Mouse (Mus musculus): ENCODE results near the gene Siae. TPM values are rescaled to one million over a fixed set of nuclear protein-coding genes. Genes with fewer than 3 reads are reported as not detected.

Siae gene
- total RNA-seq, 2 experiments from 2014 or later = 11.3 to 16.8 TPM

DNA sequence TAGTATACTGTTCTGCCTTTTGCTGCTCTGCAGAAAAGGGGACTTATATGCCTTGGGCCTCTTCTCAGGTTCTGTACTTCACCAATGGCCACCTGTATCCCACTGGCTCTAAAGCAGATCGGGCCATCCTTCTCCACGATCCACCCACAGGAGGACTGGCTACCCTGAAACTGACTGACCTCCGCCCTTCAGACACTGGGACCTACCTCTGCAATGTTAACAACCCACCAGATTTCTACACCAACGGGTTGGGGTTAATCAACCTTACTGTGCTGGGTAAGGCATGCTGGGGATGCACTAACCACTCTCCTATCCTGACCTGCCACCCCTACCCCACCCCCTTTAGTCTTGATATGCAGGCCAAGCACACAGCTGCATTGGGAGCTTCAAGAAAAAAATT is 15.3 kb upstream of the Siae start:
- no peak for ATAC-seq (replicated peaks; ENCODE audit: low FRiP score, low TSS enrichment, poor library complexity, severe bottlenecking)

DNA sequence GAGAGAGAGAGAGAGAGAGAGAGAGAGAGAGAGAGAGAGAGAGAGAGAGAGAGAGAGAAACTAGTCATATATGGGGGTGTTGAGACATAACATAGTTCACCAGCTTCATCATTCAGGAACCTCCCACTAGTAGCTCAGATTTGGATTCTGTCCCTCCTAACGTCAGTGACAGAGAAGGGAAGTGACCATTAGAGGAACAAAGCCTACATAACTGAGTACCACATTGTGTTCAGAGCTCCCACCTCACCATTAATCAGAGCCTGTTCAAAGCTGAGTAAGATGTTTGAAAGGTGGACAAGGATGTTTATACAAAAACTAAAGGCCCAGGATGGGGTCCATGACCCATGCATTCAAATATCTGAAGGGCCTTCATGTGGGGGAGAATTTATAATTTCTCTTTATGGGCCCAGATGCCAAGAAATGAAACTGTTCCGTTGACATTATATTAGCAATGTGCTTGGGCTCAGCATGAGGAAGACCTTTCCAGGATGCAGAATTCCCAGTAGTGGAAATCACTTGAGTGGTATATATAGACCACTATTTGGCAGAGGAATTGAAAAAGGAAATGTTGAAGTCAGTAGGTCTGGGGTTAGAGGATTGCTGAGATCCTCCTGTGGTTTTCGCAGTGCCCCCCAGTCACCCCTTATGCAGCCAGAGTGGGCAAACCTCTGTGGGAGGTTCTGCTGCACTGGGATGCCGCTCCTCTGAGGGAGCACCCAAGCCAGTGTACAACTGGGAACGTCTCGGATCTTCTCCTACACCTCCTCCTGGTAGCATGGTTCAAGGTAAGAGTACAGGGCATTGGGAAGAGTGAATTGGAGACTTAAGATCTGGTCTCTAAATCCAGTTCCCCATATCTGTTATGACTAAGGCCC is 14.6 kb upstream of the Siae start:
- ATAC-seq (replicated peaks; ENCODE audit: low FRiP score, low TSS enrichment, poor library complexity, severe bottlenecking) = no peak

DNA sequence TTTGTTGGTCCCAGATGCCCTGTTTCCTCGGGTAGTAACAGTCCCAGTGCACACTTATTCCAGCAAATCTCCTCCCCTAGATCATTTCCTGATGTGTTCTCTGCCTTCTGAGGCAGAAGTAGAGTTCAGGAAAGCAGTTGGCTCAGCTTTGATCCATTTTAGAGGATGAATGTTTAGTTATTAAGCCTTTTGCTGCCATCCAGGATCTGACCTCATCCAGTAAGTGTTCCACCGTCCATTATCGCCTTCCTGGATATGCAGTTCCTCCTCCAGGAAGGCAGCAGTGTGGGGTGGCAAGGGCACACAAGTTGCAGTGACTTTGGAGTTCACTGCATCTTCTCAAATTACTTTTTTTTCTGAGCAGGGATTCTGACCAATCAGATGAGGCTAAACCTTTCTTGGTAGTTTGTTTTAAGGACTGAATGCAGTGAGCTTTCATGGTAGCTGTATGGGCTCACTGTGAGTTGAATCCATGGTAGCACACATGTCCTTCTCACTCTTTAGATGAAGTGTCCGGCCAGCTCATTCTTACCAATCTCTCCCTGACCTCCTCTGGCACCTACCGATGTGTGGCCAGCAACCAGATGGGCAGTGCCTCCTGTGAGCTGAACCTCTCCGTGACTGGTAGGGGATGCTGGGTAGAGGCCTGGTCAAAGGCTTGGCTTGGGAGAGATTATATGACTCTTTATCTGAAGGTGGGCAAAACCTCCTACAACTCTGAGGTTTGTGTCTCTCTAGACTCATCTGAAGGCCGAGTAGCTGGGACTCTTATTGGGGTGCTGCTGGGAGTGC is 13.5 kb upstream of the Siae start:
- no peak for ATAC-seq (replicated peaks; ENCODE audit: low FRiP score, low TSS enrichment, poor library complexity, severe bottlenecking)

DNA sequence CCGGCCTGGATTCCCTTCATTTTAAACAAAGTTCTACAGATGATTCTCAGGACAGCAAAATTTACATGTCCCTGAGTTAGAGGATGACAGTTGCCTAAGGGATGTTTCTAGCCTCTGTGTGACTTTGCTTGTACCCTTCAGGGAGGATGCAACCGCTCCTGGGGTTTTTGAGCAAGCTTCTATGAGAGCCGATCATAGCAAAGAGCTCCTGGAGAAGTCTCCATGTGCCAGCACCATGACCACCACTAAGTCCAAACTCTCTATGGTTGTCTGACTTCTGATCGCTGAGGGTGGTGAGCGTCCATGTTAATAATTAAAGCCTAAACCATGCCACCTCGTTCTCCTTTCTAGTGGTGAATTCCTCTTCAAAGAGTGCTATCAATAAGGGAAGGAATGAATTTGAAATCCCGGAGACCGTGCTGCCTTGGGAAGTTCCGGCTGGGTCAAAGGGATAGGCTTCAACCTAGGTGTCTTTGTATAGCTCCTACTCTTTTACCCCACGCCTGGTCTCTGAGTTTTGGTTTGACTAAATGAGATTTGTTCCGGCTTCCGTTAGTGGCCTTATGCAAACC is 11.5 kb upstream of the Siae start:
- ATAC-seq (replicated peaks; ENCODE audit: low FRiP score, low TSS enrichment, poor library complexity, severe bottlenecking) = no peak

DNA sequence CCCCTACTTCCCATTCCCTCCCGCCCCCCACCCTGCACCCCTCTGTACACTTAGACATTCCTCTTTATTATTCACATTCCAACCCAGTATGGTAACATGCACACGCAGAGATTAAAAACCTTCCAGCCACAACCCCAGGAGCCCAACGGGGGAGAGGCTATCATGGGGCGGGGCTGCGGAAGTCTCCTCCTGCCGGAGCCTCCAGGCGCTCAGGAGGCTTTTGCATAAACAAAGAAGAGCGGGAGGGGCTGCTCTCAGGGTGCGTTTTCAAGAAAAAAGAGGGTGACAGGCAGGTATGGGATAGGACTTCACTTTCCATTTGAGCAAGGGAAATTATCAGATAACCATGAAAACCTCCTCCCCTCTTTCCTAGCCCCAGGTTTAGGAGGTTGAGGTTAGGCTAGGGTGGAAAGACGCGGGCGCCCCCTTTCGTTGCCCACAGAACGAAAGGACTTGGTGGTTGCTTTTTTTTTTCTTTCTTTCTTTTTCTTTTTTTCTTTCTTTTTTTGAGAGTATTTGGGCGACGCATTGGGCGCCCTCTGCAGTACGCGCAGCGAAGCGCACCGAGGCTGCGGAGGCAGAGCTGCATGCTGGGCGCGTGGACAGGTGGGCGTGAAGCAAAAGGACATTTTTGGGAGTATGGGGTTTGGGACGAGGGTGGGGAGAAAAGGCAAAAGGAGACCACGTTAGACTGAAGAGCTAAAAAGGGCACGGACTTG is 10.9 kb upstream of the Siae start:
- peak; percentile 87 for ATAC-seq (replicated peaks; ENCODE audit: low FRiP score, low TSS enrichment, poor library complexity, severe bottlenecking)

DNA sequence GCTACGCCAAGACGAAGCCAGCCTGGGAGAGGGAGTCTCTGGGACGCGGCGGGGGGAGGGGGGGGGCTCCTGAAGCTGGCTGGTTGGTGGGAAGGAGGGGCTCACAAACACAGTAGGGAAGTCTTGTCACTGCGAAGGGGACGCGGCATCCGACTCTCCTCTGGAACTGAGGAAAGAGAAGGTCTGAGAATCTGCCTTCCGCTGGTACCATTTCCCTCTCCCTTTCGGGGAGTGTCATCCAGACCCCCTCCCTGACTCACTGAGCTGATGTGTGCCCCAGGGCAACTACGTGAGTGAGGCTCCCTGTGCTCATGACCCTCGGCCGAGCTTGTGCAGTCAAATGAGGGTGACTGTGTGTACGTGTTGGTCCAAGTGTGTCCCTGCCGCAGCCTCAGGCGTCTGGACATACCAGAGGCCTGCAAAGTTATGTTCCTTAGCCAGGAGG is 10.3 kb upstream of the Siae start:
- no peak for ATAC-seq (replicated peaks; ENCODE audit: low FRiP score, low TSS enrichment, poor library complexity, severe bottlenecking)

DNA sequence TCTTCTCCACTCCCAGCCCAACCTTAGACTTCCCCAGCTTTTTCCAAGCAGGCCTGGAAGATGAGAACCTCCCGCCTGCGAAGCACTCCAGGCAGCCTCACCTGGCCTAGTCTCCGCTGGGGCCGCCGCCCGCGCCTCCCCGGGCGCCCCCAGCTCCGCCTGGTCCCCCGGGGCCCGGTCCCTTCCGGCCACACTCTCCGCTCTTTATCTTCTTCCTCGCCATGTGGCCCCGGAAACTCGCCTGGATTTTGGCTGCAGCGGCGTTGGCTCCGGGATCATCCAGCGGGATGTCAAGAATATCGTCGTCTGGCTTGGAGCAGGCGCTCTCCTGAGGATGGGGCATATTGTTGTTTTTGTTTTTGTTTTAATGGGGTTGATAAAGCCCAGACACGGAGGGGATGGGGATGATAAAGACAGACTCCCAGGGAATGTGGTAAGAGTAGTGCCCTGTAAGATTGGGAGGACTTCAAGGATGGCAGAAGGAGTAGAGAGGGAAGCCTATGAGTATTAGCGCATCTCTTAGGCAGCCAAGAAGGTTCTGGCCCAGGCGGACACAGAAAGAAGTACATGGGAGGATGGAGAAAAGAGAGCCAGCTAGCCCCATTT is 9.5 kb upstream of the Siae start:
- ATAC-seq (replicated peaks; ENCODE audit: low FRiP score, low TSS enrichment, poor library complexity, severe bottlenecking) = no peak

DNA sequence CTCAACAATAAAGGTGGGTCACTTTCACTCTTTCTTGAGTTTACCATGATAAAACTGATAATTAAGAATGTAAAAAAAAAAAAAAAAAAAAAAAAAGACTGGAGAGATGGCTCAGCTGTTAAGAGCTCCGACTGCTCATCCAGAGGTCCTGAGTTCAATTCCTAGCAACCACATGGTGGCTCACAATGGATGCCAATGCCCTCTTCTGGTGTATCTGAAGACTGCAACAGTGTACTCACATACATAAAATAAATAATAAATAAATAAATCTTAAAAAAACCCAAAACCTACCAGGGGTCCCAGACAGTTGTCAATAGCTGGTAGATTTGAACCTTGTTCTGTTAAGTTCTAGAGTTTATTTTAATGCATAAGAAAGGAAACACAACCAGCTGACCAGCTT is 8.6 kb upstream of the Siae start:
- no peak for ATAC-seq (replicated peaks; ENCODE audit: low FRiP score, low TSS enrichment, poor library complexity, severe bottlenecking)

DNA sequence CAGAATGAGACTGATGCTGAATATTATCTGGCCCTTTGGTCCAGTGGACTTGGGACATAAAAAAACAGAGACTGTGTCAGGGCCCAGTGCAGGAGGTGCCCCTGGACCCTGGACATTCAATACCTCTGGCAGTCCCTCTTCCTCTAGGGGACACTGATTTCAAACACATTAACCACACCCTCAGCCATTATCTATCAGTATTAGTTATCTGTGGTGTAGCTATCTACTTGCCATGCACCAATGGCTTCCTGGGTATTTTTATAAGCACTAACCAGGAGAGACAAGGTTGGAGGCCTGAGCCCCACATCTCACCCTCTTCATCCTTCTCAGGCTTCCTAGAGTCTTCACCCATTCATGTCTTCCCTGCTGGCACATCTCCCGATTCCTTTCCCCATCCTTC is 5.1 kb upstream of the Siae start:
- no peak for ATAC-seq (replicated peaks; ENCODE audit: low FRiP score, low TSS enrichment, poor library complexity, severe bottlenecking)

DNA sequence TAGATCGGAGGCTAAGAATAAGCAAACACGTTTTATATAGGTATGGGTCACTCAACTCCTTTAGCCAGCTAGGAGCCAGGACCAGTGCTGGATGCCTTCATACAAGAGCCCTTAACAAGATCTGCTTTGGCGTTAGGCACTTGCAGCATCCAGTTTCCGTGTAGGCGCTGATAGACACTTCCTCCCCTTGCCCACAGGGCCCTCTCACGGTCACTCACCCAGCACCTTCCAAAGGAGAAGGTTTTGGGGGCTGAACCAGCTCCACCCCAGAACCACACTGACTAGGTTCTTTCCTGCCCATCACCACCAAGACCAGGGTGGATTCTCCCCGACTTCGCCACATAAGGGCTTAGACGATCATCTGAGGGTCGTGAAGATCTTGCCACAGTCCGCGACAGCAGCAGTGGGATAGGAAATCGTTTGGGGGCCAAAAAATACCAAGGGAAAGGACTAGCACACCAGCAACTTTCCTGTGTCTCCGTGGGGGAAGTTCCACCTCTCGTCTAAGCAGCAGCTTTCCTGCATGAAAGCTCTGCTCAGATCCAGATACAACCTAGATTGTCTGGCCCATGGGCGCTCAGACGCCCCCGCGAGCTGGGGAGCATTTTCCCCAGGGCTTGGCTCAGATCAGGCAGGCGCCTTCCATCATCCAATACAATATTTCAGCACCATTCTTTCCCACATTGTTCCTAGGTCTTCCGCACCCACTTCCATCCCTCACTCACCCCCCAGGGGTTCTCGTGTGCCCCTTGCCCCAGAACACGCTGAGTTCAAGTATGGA is 3.6 kb upstream of the Siae start:
- 0 out of 2 replicates have a peak, but pooled peaks have one; percentile 2 for ATAC-seq (replicated peaks; ENCODE audit: low FRiP score, low TSS enrichment, poor library complexity, severe bottlenecking)

DNA sequence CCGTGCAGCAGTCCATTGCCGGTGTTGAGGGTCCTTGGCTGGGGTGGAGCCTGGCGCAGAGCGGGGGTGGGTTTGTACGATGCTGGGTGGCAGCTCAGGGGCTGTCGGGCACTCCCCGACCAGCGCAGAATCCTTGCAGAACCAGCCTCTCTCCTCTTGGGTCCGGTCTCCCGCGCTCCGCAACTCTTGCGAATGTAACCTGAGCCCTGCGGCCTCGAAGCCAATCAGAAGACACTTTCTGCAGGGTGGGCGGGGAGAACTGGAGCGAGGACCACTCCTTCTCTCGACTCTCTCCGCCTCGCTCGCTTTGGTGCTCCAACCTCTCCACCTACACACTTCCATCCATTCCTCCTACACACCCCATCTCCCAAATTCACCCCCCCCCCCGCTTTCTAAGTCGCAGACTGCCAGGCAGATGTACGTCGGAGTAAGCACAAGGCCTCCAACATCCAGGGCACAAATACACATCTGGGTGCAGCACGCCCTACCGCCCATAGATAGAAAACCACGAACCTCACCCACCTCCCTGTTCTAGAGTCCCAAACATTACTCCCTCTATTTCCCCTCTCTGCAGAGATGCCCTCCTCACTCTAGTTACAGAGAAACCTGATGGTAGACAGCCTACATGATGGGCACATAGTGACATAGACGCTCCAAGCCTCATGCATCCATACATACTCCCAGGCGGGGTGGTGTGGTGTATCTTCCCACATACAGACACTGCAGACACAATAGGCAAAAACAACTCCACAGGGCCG is 2.8 kb upstream of the Siae start, which contains the start of gene Nrgn:
Gene Nrgn, minus strand, starts transcription at position 369 of the 758 bp plus-strand sequence.
- ATAC-seq (replicated peaks; ENCODE audit: low FRiP score, low TSS enrichment, poor library complexity, severe bottlenecking) = peak; percentile 94

DNA sequence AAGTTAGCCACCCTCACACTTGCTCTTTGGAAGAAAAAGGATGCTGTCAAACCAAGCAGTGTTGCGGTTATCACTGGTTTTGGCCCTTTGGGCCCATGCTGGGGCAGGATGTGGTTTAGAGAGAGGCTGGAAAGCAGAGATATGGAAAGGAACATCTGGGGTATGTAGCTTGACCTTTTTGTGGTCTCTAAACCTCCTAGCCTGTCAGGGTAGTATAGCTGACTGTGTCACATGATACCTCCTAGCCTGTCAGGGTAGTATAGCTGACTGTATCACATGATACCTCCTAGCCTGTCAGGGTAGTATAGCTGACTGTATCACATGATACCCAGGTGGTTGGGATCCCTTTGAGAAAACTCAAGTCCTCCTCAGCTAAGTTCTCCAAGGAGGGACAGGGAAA is 1.2 kb upstream of the Siae start:
- ATAC-seq (replicated peaks; ENCODE audit: low FRiP score, low TSS enrichment, poor library complexity, severe bottlenecking) = peak; percentile 70

DNA sequence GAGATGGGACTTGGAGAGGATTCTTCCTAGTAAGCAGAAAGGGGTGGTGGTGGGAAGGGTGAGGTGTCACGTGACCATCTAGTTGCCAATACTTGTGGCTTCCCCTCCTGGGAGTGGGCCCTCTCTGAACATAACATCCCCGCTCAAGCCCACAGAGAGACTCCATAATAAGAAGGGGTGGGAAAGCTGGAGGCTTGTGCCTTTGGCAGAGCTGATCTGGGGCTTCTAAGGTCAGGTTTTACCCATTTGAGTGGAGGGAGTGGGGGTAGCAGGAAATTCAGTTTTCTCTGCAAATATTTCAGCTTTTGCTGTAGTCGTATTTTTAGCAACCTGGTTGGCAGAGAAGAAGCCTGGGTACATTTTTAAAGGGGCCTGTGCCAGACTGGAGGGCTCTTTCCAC is 868 bp downstream of the Siae start:
- ATAC-seq (replicated peaks; ENCODE audit: low FRiP score, low TSS enrichment, poor library complexity, severe bottlenecking) = no peak

DNA sequence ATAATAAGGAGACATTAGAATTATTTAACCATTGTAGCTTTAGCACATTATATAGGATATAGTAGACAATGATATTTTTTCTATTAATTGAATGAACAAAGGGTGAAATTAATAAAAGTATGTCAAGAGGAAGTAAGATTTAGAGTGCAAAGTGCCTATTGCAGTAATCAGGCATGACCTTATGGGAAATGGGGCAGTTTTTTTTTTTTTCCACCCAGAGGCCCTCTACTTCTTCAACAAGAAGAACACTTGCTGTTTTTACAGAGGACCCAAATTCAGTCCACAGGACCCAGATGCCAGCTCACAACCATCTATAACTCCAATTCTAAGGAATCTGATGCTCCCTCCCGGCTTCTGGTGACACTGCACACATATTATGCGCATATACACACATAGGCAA is 5.1 kb downstream of the Siae start:
- ATAC-seq (replicated peaks; ENCODE audit: low FRiP score, low TSS enrichment, poor library complexity, severe bottlenecking) = no peak

DNA sequence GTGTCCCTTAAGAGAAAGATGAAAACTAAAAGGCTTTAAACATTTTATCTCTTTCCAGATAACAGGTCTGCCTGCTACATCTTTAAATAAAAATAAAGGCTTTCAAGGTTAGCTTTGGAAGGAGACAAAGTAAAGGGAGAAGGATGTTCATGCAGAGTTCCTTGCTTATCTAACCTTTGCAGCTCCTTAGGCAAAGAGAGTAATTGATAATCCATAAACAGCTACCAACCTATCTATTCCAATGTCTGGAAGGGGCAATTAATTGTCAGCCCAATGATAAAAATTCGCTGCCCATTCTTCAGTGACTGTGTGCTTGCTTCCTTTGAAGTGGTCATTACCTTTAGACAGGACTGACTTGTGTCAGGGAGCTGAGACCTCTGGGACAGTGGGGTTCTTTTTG is 8.3 kb downstream of the Siae start:
- no peak for ATAC-seq (replicated peaks; ENCODE audit: low FRiP score, low TSS enrichment, poor library complexity, severe bottlenecking)

DNA sequence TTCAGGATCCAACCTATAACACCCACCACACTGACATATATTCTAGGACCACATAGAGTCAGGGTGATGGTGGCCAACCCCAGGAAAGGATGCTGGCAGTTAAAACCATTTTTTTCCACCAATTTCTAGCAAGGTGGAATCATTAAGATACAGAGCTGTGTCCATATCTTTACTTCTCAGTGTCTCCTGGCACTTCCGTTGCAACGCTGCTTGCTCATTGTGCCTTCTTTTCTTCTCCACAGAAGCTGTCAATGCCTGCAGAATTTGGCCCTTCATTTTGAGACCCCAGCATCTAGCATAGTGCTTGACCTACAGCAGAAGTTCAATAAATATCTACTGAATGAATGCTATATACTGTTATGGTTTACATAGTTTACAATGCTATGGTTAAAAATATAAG is 11.5 kb downstream of the Siae start:
- peak; percentile 53 for ATAC-seq (replicated peaks; ENCODE audit: low FRiP score, low TSS enrichment, poor library complexity, severe bottlenecking)

DNA sequence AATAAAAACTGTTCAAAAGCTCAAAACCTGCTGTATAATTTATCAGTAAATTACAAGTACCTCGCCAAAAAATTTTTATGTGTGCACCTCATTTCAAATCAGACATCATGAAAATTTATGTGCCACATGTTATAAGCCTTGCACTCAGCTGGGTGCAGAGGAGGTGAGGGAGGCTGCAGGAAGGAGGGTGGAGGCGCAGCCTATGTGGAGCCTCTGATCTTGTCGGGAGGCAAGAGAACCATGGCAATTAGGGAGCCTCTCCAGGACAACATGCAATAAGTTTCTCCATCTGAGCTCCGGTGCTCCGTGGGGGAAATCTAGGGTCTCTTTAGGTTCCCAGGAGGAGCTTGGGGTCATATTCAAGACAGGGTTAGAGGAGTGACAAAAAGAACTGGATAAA is 12.0 kb downstream of the Siae start:
- ATAC-seq (replicated peaks; ENCODE audit: low FRiP score, low TSS enrichment, poor library complexity, severe bottlenecking) = peak; percentile 59

All from megakaryocyte-erythroid progenitor cell, adult 5-6 weeks (primary cell).